Mouse (Mus musculus): ENCODE data around the gene Lhb.
"Not testable (repeated sequence)": the region's sequence is repeated elsewhere in the genome, so short reads cannot be mapped to it uniquely, and the experiment has no call there.

Lhb gene

GRCm38 (mm10) chr7:45455932-45456696 is 35.5 kb downstream of the Lhb start:
- no peak for DNase-seq

- DNase-seq, result no peak
These were observed 36.1 kb downstream of the Lhb start for GRCm38 (mm10) chr7:45456721-45457203.

- DNase-seq, result peak; percentile 85
These were observed 36.8 kb downstream of the Lhb start for GRCm38 (mm10) chr7:45457204-45458060.

GRCm38 (mm10) chr7:45458748-45459563 is 38.3 kb downstream of the Lhb start:
- DNase-seq, result peak; percentile 61

- peak; percentile 99 for DNase-seq
These were observed 39.0 kb downstream of the Lhb start, which contains the start of gene Ftl1 for GRCm38 (mm10) chr7:45459564-45460140. Gene Ftl1, minus strand, starts transcription at chr7:45459884.

GRCm38 (mm10) chr7:45460377-45460776 is 39.8 kb downstream of the Lhb start:
- DNase-seq, result peak; percentile 84

- peak; percentile 83 for DNase-seq
These were observed 40.3 kb downstream of the Lhb start for GRCm38 (mm10) chr7:45460860-45461314.

GRCm38 (mm10) chr7:45461326-45461725 is 40.7 kb downstream of the Lhb start:
- DNase-seq, result no peak

GRCm38 (mm10) chr7:45461781-45462180 is 41.2 kb downstream of the Lhb start:
- DNase-seq, result no peak

- DNase-seq, result no peak
These were observed 41.7 kb downstream of the Lhb start for GRCm38 (mm10) chr7:45462325-45462724.

- DNase-seq, result not testable (repeated sequence)
These were observed 42.2 kb downstream of the Lhb start for GRCm38 (mm10) chr7:45462868-45463267.

- no peak for DNase-seq
These were observed 43.6 kb downstream of the Lhb start for GRCm38 (mm10) chr7:45463987-45464778.

GRCm38 (mm10) chr7:45465112-45465511 is 44.5 kb downstream of the Lhb start:
- no peak for DNase-seq

- peak; percentile 59 for DNase-seq
These were observed 44.9 kb downstream of the Lhb start for GRCm38 (mm10) chr7:45465549-45465948.

- peak; percentile 94 for DNase-seq
These were observed 45.9 kb downstream of the Lhb start, which contains the start of gene Bax for GRCm38 (mm10) chr7:45466283-45467089. Gene Bax, minus strand, starts transcription at chr7:45466898.

GRCm38 (mm10) chr7:45467090-45467670 is 46.6 kb downstream of the Lhb start:
- no peak for DNase-seq

GRCm38 (mm10) chr7:45470869-45471268 is 50.2 kb downstream of the Lhb start:
- DNase-seq, result peak; percentile 63

Data from kidney, adult 11 months (tissue).